Mouse (Mus musculus): Measurements from ENCODE around the gene BC030870.
A peak's percentile ranks its signal among the peaks of the same experiment; 100 is the strongest.

The BC030870 gene

GRCm38 (mm10) chr8:65129199-65129788, at the start of gene BC030870:
Gene BC030870 (minus strand): TSS chr8:65129563.
- no peak for DNase-seq (ENCODE audit: low read depth, low spot score)

- DNase-seq (ENCODE audit: low read depth, low spot score), result no peak
These were observed 45.5 kb upstream of the BC030870 start for GRCm38 (mm10) chr8:65174746-65175476.

DNA sequence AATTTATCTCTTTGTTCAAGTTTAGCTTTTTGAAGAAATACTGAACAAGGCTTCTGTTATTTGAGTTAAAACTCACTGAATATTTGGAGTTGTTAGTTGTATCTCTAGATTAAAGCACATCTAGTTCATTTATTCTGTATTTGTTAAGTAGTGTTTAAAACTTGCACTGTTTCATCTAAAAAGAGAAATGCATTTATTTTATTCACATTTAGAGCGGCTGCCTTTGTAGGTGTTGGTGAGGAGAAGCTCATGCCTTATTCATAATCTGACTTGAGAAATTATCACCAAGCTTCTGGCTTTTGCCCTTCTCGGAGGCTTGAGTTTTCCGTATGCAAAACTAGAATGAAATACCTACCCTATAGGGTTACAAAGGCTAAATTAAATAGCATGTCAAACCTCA, 39.8 kb upstream of the BC030870 start:
- no peak for DNase-seq (ENCODE audit: low read depth, low spot score)

DNA sequence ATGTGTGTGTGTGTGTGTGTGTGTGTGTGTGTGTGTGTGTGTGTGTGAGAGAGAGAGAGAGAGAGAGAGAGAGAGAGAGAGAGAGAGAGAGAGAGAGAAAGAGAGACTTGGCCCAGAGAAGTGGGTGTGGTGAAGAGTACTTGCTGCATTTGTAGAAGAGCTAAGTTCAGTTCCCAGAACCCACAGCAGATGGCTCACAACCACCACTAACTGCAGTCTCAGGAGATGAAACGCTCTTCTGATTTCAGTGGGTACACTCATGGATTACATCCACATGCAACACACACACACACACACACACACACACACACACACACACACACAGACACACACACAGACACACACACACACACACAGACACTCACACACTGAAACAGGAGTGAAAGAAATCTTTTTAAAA, 31.3 kb upstream of the BC030870 start:
- peak; percentile 5 for DNase-seq (ENCODE audit: low read depth, low spot score)

- DNase-seq (ENCODE audit: low read depth, low spot score), result no peak
These were observed 29.9 kb upstream of the BC030870 start for GRCm38 (mm10) chr8:65159096-65159748.

DNA sequence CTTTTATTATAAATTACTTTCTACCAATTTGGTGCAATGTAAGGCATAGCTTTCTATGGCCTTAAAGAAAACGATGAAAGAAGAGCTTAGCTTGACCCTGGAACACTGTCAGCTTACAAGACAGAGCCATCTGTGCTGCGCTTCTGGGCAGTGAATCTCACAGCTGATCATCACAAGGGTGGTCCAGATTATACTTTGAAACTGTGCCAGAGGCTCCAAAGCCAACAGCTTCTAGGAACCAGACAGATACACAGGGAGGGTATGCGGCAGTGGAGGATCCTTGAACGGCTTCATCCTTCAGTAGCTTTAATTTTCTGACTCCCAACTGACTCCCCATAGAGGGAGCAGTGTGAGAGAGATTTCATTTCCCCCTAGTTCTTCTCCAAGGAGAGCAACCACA, 28.5 kb upstream of the BC030870 start:
- DNase-seq (ENCODE audit: low read depth, low spot score), result peak; percentile 3

DNA sequence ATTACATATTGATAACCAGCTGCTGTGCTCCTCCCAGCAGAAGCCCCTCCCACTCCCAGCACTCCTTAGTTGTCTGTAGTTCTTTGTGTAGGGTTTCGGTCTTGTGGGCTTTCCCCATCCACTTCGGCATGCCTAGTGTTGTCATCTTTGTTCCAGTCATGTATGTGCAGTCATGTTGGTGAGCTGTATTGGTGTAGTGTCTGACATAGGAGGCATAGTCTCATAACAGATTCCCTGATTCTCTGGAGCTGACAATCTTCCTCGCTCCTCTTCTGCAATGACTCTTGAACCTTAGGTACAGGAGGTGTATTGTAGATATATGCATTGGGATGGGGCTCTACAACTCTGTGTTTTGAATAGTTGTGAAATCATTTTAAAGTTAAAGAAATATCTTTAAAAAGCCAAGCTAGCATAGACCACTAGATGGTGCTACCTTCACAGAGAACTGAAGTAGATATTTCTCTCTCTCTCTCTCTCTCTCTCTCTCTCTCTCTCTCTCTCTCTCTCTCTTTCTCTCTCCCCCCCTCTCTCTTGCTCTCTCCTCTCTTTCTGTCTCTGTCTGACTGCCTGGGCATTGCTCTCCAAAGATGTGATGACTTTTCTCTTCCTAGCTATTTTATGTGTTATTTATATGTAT, 9.6 kb upstream of the BC030870 start:
- peak; percentile 11 for DNase-seq (ENCODE audit: low read depth, low spot score)

DNA sequence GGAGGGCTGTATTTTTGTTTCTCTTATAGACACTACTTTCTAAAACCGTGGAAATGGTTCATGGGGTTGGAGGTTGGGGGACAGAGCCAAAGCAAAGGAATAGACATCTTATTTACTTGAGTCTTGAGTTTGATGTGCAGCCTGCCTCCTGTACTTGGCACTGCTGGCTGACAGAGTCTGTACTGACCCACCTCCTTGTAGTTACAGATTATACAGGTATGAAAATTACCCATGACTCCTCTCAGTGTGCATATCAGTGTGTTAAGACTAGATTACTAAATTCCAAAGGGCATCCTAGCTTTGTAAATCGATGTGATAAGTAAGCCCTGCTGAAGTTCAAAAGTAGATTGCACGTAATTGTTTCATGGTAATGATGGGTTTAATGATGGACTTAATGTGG, 2.9 kb downstream of the BC030870 start:
- no peak for DNase-seq (ENCODE audit: low read depth, low spot score)

GRCm38 (mm10) chr8:65126014-65126413, 3.3 kb downstream of the BC030870 start:
- DNase-seq (ENCODE audit: low read depth, low spot score), result no peak

- no peak for DNase-seq (ENCODE audit: low read depth, low spot score)
These were observed 17.3 kb downstream of the BC030870 start for GRCm38 (mm10) chr8:65112092-65112491.

GRCm38 (mm10) chr8:65110285-65110691, 19.1 kb downstream of the BC030870 start:
- DNase-seq (ENCODE audit: low read depth, low spot score), result peak; percentile 58

DNA sequence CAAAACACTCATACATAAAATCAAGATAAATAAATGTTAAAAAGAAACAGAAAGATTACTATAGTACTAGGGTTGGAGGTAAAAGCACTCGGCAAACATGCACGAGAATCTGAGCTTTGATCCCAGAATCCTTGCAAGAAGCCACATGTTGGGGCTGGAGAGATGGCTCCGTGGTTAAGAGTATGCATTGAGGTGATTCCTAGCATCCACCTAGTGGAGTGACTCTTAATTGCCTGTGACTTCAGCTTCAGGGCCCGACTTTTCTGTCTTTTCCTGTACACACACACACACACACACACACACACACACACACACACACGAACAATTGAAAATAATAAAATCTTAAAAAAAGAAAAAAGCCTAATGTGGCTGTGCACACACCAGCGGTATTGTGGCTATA, 20.4 kb downstream of the BC030870 start:
- no peak for DNase-seq (ENCODE audit: low read depth, low spot score)

DNA sequence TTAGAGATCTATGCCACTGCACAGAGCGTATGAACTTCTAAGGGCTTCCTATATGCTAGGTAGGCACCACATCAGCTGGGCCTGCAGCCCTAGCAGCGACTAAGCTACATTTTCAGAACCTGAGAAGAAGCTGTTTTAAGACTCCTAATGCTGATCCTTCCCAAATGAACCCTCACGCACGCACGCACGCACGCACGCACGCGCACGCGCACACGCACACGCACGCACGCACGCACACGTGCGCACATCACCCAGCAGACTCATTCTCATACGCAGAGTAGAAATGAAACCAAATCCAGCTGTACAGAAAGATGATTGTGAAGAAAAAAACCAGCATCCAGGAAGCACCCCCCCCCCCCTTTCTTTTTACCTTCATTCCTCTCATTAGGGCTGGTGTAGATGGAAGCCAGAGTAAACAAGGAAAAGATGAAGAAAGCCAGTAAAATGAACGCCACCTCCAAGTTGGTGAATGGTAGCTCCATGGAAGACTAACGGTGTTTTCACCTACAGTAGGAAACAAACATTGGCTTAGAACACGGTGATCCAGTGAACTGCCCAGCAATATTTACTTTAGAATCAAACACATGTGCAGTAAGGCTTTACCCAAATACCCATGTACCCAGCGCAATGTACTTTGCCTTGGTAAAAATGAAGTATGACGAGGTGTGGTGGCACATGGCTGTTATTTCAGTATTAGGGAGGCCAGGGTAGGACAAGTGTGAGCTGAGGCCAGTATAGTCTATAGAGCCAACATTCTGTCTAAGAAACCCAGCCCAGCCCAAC, 21.2 kb downstream of the BC030870 start:
- DNase-seq (ENCODE audit: low read depth, low spot score), result no peak

- DNase-seq (ENCODE audit: low read depth, low spot score), result no peak
These were observed 25.3 kb downstream of the BC030870 start for GRCm38 (mm10) chr8:65104041-65104440.

DNA sequence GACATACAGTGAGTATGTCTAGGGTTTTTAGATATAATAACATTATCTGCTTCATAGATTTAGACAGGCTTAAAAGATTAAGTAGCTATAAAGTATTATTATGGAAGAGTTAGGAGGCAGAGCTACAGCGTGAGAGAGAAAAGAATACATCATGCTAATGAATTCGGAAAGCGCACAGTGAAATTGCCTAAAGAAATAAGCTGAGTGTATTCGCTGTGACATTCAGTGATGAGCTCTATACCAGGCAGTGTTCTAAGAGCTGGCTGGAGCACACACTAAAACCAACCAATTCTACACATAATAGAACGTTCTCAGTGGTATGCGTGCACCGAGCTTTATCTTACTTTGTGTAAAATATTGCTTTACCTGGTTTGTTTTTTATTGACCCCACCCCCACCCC, 25.7 kb downstream of the BC030870 start:
- no peak for DNase-seq (ENCODE audit: low read depth, low spot score)

DNA sequence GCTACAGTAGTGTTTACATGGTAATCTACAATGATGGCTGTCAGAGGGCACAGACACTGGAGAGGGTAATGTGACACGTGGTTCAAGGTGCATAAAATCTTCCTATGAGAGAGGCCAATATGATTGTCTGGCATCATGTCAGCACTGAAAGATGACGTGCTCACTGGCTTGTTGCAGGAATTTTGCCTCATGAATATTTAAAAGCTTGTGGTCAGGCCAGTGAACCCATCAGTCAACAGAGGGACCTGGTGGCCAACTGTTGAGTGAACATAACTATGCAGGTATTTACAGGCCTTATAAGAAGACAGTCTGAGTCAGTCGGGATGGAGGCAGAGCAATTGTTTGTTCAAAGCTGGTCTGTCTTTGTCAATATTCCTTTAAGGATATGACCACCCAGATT, 29.6 kb downstream of the BC030870 start:
- DNase-seq (ENCODE audit: low read depth, low spot score), result no peak

DNA sequence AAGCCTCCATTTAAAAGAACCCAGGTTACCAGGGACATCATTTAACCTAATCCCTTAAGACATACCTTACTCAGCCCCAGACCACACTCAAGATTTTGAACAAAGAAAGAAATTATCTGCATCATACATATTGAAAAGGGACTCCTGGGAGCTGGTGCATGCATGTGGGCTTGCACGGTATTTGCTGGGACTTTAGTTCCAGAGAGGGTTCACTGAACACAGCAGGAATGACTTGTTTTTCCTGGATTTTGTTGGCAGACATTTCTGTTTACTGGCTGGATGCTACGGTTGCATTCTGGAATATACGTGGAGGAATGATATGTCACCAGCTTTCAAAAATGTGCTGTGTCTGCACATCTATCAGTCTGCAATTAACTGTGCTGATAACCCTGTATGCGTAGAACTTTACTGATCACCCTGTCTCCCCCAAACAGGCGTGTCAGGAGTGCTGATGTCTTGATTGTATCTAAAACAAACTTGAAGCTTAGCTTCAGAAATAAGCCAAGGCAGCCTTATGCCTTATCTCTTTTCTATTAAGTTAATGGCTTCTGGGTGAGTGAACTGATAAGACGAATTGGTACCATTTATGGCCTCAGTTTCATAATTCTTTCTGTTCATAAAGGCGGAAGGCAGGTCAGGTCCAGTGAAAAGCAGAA, 31.5 kb downstream of the BC030870 start:
- no peak for DNase-seq (ENCODE audit: low read depth, low spot score)

GRCm38 (mm10) chr8:65089781-65090180, 39.6 kb downstream of the BC030870 start:
- no peak for DNase-seq (ENCODE audit: low read depth, low spot score)

DNA sequence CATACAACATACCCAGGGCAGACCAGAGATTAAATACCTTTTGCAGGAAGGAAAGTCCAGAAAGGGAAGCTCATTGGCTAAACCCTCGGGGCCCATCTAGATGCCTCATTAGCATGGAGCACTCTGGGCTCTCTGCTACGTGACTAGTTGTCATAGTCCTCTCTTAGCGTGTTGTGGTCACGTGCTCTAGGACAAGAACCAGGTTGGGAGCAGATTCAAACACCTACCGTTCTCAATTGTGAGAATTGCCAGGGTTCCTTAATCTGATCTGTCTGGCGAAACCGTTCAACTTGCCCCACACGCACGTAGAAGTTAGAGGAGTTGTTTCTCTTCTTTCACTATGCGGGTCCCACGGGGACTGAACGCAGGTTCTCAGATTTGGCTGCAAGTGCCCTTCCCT, 41.2 kb downstream of the BC030870 start:
- DNase-seq (ENCODE audit: low read depth, low spot score), result no peak

GRCm38 (mm10) chr8:65087711-65088110, 41.7 kb downstream of the BC030870 start:
- no peak for DNase-seq (ENCODE audit: low read depth, low spot score)

DNA sequence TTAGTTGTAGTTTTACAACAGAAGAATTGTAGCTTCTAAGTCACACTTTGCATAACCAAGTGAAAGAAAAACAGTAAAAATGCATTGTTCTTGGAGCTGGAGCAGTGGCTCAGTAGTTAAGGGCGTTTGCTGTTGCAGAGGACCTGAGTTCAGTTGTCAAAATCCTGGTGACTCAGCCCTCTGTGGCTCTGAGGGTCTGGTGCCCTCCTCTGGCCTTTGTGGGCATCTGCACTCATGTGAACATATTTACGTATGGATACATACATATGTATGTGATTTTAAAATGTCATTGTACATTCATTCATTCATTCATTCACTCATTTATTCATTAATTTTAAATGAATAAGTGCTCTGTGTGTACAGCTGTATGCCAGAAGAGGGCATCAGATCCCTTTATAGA, 43.7 kb downstream of the BC030870 start:
- DNase-seq (ENCODE audit: low read depth, low spot score), result no peak

All from retina, postnatal 7 days (tissue).